Mouse (Mus musculus): ENCODE data around the gene Fmn2.
A peak's percentile ranks its signal among the peaks of the same experiment; 100 is the strongest.

DNA sequence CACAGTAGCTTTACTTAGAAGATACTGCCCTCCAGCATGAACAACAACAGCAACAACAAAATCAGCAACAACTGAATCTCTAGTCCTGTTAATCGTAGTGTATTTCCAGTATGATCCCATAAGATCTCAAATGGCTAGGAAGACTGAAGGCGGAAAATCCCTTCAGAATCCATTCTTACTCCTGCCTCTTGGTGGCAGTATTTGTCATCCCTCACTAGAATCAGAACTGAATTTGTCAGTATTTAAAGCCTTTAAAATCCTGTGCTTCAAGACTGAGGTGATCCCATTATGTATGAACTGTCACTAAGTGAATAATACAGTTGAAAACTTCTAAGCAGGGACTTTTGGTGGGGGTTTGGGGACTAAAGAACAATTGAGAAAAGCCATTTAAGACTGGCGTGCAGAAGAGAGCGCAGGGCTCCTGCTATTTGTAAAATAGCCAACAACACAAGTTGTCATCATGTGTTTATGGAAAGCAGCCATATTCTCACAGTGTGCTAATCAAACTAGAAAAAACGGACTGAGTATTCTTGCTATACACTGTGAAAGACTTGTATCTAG, 90.9 kb downstream of the Fmn2 start:
- no peak for TF ChIP-seq POLR2A (IDR thresholded peaks at IDR 0.05; ENCODE audit: extremely low read depth, insufficient read depth, low read length)
- TF ChIP-seq CTCF (IDR thresholded peaks at IDR 0.05; ENCODE audit: low read depth, low read length): peak; percentile 32; the same call in 1 of the 2 replicates
